Mouse (Mus musculus): ENCODE measurements around the gene Sorcs1. TPM values are rescaled to one million over a fixed set of nuclear protein-coding genes. Genes with fewer than 3 reads are reported as not detected.

The Sorcs1 gene
- polyA plus RNA-seq, 1 experiment from 2014 or later, result 2.8 TPM

GRCm38 (mm10) chr19:50178851-50179250, 499.6 kb downstream of the Sorcs1 start:
- H3K36me3 ChIP-seq, result no peaks in the 10 kb centered on the region
- 82% methylated on average over 4 of the region's 4 CpGs for WGBS
- H3K4me3 ChIP-seq (replicated peaks), result no peak overlapping the region
- no peaks in the 10 kb centered on the region for H3K27me3 ChIP-seq (replicated peaks)
- ATAC-seq, result no peak
- no peaks in the 10 kb centered on the region for H3K4me1 ChIP-seq (replicated peaks)
- no peaks in the 10 kb centered on the region for H3K9me3 ChIP-seq
- no peak overlapping the region for H3K27ac ChIP-seq
- H3K9ac ChIP-seq, result no peak overlapping the region
- H3K4me2 ChIP-seq (replicated peaks), result no peak overlapping the region

DNA sequence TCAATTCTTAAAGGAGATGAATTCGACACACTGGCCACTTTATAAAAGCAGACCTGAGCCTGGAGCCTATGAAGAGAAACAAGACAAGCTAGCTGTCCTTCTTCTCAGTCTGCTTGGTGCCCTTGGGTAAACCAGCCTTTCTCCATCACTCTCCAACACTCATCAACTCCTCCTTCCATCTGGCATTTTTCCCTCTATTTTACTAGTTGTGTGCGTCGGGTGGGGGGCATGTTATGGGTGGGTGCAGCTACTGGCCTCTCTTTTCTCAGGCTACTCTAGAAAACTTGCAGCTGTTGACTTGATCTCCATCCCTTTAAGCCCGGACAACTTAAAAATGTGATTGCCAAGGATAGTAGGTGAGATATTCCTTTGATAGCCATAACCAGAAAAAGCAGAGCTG, 500.3 kb downstream of the Sorcs1 start:
- Histone ChIP-seq H3K27ac (no peak overlapping the region), H3K4me1 (replicated peaks) (no peaks in the 10 kb centered on the region), H3K4me3 (replicated peaks) (no peak overlapping the region), H3K9ac (no peak overlapping the region), H3K27me3 (replicated peaks) (no peaks in the 10 kb centered on the region), H3K9me3 (no peaks in the 10 kb centered on the region), H3K36me3 (no peaks in the 10 kb centered on the region), H3K4me2 (replicated peaks) (no peak overlapping the region)
- ATAC-seq, result no peak
- WGBS, result 83% methylated on average over 4 of the region's 4 CpGs

GRCm38 (mm10) chr19:50171849-50172248, 506.6 kb downstream of the Sorcs1 start:
- Histone ChIP-seq H3K27ac (no peak overlapping the region), H3K4me1 (replicated peaks) (no peaks in the 10 kb centered on the region), H3K4me2 (replicated peaks) (no peak overlapping the region), H3K9me3 (no peaks in the 10 kb centered on the region), H3K9ac (no peak overlapping the region), H3K36me3 (no peaks in the 10 kb centered on the region), H3K27me3 (replicated peaks) (no peaks in the 10 kb centered on the region), H3K4me3 (replicated peaks) (no peak overlapping the region)
- no peak for ATAC-seq
- 73% methylated on average over 4 of the region's 4 CpGs for WGBS

DNA sequence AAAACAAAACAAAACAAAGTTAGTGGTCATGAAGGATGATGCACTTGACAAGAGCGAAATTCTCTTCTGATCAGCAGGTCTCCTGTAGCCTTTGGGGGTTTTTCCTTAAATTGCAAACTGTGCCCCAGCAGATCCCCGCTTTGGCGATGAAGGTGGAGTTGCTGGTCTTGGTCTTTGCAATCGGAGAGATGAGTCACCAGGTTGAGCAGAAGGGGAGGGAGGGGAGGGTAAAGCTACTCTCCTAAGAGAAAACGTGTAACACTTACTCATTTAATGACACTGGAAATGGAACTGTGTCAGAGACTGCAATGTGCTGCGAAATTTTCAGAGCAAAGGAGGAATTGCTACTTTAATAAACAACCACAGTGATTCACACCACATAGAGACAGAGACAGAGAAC, 527.3 kb downstream of the Sorcs1 start:
- no peak overlapping the region for H3K9ac ChIP-seq
- no peaks in the 10 kb centered on the region for H3K9me3 ChIP-seq
- H3K4me2 ChIP-seq (replicated peaks), result no peak overlapping the region
- H3K36me3 ChIP-seq, result no peaks in the 10 kb centered on the region
- WGBS, result 69% methylated on average over 6 of the region's 6 CpGs
- no peaks in the 10 kb centered on the region for H3K4me1 ChIP-seq (replicated peaks)
- ATAC-seq, result no peak
- H3K27ac ChIP-seq, result no peak overlapping the region
- no peak overlapping the region for H3K4me3 ChIP-seq (replicated peaks)
- no peaks in the 10 kb centered on the region for H3K27me3 ChIP-seq (replicated peaks)

GRCm38 (mm10) chr19:50145919-50146318, 532.5 kb downstream of the Sorcs1 start:
- Histone ChIP-seq H3K27ac (no peak overlapping the region), H3K9me3 (no peaks in the 10 kb centered on the region), H3K4me2 (replicated peaks) (no peak overlapping the region), H3K9ac (no peak overlapping the region), H3K27me3 (replicated peaks) (no peaks in the 10 kb centered on the region), H3K36me3 (no peaks in the 10 kb centered on the region), H3K4me1 (replicated peaks) (no peaks in the 10 kb centered on the region), H3K4me3 (replicated peaks) (no peak overlapping the region)
- WGBS, result 22% methylated on average over 3 of the region's 3 CpGs
- ATAC-seq, result no peak

GRCm38 (mm10) chr19:50141853-50142252, 536.6 kb downstream of the Sorcs1 start:
- Histone ChIP-seq H3K4me2 (replicated peaks) (no peak overlapping the region), H3K9me3 (no peaks in the 10 kb centered on the region), H3K27ac (no peak overlapping the region), H3K36me3 (no peaks in the 10 kb centered on the region), H3K4me1 (replicated peaks) (no peaks in the 10 kb centered on the region), H3K27me3 (replicated peaks) (no peaks in the 10 kb centered on the region), H3K4me3 (replicated peaks) (no peak overlapping the region), H3K9ac (no peak overlapping the region)
- 52% methylated on average over 8 of the region's 8 CpGs for WGBS
- ATAC-seq, result no peak

DNA sequence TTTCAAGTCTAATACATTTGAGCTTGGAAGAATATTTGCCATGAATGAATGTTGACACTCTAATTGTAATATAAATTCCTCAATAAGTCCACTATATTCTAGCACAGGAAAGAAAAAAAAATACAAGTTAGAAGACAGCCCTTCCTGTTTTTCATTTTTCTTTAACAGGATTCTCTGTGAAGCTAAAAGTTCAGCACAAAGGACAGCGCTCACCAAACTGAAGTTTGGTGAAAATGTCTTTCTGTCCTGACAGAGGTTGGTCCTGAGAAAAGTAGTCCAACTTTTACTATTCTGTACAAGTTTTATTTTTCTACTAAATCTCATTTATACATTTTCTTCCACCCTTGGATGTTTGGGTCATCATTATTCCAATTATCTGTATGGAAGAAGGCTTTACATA, 543.8 kb downstream of the Sorcs1 start:
- H3K36me3 ChIP-seq, result no peaks in the 10 kb centered on the region
- no peak for ATAC-seq
- no peak overlapping the region for H3K4me3 ChIP-seq (replicated peaks)
- H3K27me3 ChIP-seq (replicated peaks), result no peaks in the 10 kb centered on the region
- no peak overlapping the region for H3K9ac ChIP-seq
- no peak overlapping the region for H3K27ac ChIP-seq
- H3K4me1 ChIP-seq (replicated peaks), result no peaks in the 10 kb centered on the region
- H3K9me3 ChIP-seq, result no peaks in the 10 kb centered on the region
- WGBS, result 66% methylated on average over 1 of the region's 1 CpGs
- no peak overlapping the region for H3K4me2 ChIP-seq (replicated peaks)

DNA sequence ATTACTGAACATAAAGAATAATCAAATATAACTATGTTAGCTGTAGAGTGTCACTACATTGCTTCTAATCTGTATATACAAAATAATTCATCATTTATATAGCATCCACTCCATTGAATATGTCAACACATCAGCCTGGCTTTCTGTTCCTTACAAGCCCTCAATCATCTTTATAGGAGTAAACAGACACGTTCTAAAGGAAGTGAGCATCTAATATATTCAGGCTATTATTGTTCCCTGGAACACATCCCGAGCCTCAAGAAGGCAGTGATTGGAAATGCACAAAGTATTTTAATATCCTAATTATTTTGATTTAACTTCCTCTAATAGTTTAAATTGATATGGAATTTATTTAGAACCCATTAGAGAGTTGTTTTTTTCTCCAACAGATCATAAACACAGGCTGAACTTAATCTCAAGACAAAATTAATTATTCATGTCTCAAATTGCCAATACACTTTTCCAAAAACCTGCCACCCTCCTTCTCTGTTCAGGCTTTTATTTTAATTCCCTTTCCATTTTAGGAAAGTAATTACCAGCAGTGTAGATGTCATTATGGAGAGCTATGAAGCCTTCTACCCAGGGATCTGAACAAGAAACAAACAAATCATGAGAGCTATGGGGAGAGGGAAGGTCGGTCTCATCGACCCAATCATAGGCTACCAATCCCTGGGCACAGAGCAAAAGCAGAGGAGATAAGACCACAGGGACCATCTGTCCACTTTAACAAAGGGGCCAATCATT, 572.4 kb downstream of the Sorcs1 start:
- ATAC-seq, result no peak
- Histone ChIP-seq H3K27me3 (replicated peaks) (no peaks in the 10 kb centered on the region), H3K4me1 (replicated peaks) (no peaks in the 10 kb centered on the region), H3K9ac (no peak overlapping the region), H3K9me3 (no peaks in the 10 kb centered on the region), H3K27ac (no peak overlapping the region), H3K4me3 (replicated peaks) (no peak overlapping the region), H3K4me2 (replicated peaks) (no peak overlapping the region), H3K36me3 (no peaks in the 10 kb centered on the region)
- WGBS, result 73% methylated on average over 4 of the region's 4 CpGs
